Mouse (Mus musculus): ENCODE results near the gene Rgl1. TPM values are rescaled to one million over a fixed set of nuclear protein-coding genes. Genes with fewer than 3 reads are reported as not detected.

Gene Rgl1
- polyA plus RNA-seq, 2 experiments, result 5.4 to 8.6 TPM

- ATAC-seq (ENCODE audit: insufficient read depth) (no peak), DNase-seq (ENCODE audit: low read depth in 3 of 3, low spot score in 3 of 3) (no peak)
- Histone ChIP-seq H3K4me1 (replicated peaks; ENCODE audit: control insufficient read depth in 2 of 2, insufficient read depth in 2 of 2, low read length in 1 of 2) (no peaks in the 10 kb centered on the region), H3K9me3 (ENCODE audit: control insufficient read depth, low read length) (no peaks in the 10 kb centered on the region), H3K36me3 (replicated peaks; ENCODE audit: control insufficient read depth, insufficient read depth, low read depth) (no peaks in the 10 kb centered on the region), H3K27ac (no peak overlapping the region), H3K9ac (replicated peaks) (no peak overlapping the region), H3K4me3 (ENCODE audit: insufficient read depth in 1 of 2, low read depth in 2 of 2, low read length in 2 of 2) (no peak overlapping the region), H3K27me3 (ENCODE audit: control insufficient read depth, insufficient read depth, low read length) (no peaks in the 10 kb centered on the region), H3K4me2 (ENCODE audit: low read depth) (no peak overlapping the region)
- WGBS (ENCODE audit: insufficient replicate concordance), result 69% methylated on average over 11 of the region's 11 CpGs
- TF ChIP-seq CTCF (IDR thresholded peaks at IDR 0.05; ENCODE audit: low read depth) (no peak), EP300 (IDR thresholded peaks at IDR 0.05; ENCODE audit: low read depth) (no peak)
Observed at GRCm38 (mm10) chr1:152640195-152640981, 125.8 kb downstream of the Rgl1 start.

GRCm38 (mm10) chr1:152639344-152639743, 126.8 kb downstream of the Rgl1 start:
- H3K36me3 ChIP-seq (replicated peaks; ENCODE audit: control insufficient read depth, insufficient read depth, low read depth), result no peaks in the 10 kb centered on the region
- DNase-seq (ENCODE audit: low read depth in 3 of 3, low spot score in 3 of 3) (no peak), ATAC-seq (ENCODE audit: insufficient read depth) (no peak)
- H3K9me3 ChIP-seq (ENCODE audit: control insufficient read depth, low read length), result no peaks in the 10 kb centered on the region
- H3K27me3 ChIP-seq (ENCODE audit: control insufficient read depth, insufficient read depth, low read length), result no peaks in the 10 kb centered on the region
- H3K9ac ChIP-seq (replicated peaks), result no peak overlapping the region
- no peak overlapping the region for H3K4me3 ChIP-seq (ENCODE audit: insufficient read depth in 1 of 2, low read depth in 2 of 2, low read length in 2 of 2)
- 64% methylated on average over 7 of the region's 7 CpGs for WGBS (ENCODE audit: insufficient replicate concordance)
- TF ChIP-seq EP300 (IDR thresholded peaks at IDR 0.05; ENCODE audit: low read depth) (no peak), CTCF (IDR thresholded peaks at IDR 0.05; ENCODE audit: low read depth) (no peak)
- H3K27ac ChIP-seq, result no peak overlapping the region
- no peaks in the 10 kb centered on the region for H3K4me1 ChIP-seq (replicated peaks; ENCODE audit: control insufficient read depth in 2 of 2, insufficient read depth in 2 of 2, low read length in 1 of 2)
- no peak overlapping the region for H3K4me2 ChIP-seq (ENCODE audit: low read depth)

- no peak overlapping the region for H3K4me2 ChIP-seq (ENCODE audit: low read depth)
- 57% methylated on average over 5 of the region's 5 CpGs for WGBS (ENCODE audit: insufficient replicate concordance)
- no peak for TF ChIP-seq EP300 (IDR thresholded peaks at IDR 0.05; ENCODE audit: low read depth)
- no peak for TF ChIP-seq CTCF (IDR thresholded peaks at IDR 0.05; ENCODE audit: low read depth)
- no peaks in the 10 kb centered on the region for H3K9me3 ChIP-seq (ENCODE audit: control insufficient read depth, low read length)
- no peaks in the 10 kb centered on the region for H3K4me1 ChIP-seq (replicated peaks; ENCODE audit: control insufficient read depth in 2 of 2, insufficient read depth in 2 of 2, low read length in 1 of 2)
- no peak overlapping the region for H3K27ac ChIP-seq
- H3K27me3 ChIP-seq (ENCODE audit: control insufficient read depth, insufficient read depth, low read length), result no peaks in the 10 kb centered on the region
- H3K9ac ChIP-seq (replicated peaks), result no peak overlapping the region
- H3K4me3 ChIP-seq (ENCODE audit: insufficient read depth in 1 of 2, low read depth in 2 of 2, low read length in 2 of 2), result no peak overlapping the region
- no peaks in the 10 kb centered on the region for H3K36me3 ChIP-seq (replicated peaks; ENCODE audit: control insufficient read depth, insufficient read depth, low read depth)
- no peak for DNase-seq (ENCODE audit: low read depth in 3 of 3, low spot score in 3 of 3)
- ATAC-seq (ENCODE audit: insufficient read depth), result no peak
Observed at GRCm38 (mm10) chr1:152634638-152635037, 131.5 kb downstream of the Rgl1 start.

- Histone ChIP-seq H3K4me1 (replicated peaks; ENCODE audit: control insufficient read depth in 2 of 2, insufficient read depth in 2 of 2, low read length in 1 of 2) (no peaks in the 10 kb centered on the region), H3K9me3 (ENCODE audit: control insufficient read depth, low read length) (no peaks in the 10 kb centered on the region), H3K27me3 (ENCODE audit: control insufficient read depth, insufficient read depth, low read length) (peaks cover 19% of the 10 kb centered on the region), H3K4me3 (ENCODE audit: insufficient read depth in 1 of 2, low read depth in 2 of 2, low read length in 2 of 2) (no peak overlapping the region), H3K4me2 (ENCODE audit: low read depth) (no peak overlapping the region), H3K27ac (no peak overlapping the region), H3K9ac (replicated peaks) (no peak overlapping the region), H3K36me3 (replicated peaks; ENCODE audit: control insufficient read depth, insufficient read depth, low read depth) (no peaks in the 10 kb centered on the region)
- no peak for DNase-seq (ENCODE audit: low read depth in 3 of 3, low spot score in 3 of 3)
- WGBS (ENCODE audit: insufficient replicate concordance), result 67% methylated on average over 3 of the region's 3 CpGs
- no peak for ATAC-seq (ENCODE audit: insufficient read depth)
- no peak for TF ChIP-seq CTCF (IDR thresholded peaks at IDR 0.05; ENCODE audit: low read depth)
- no peak for TF ChIP-seq EP300 (IDR thresholded peaks at IDR 0.05; ENCODE audit: low read depth)
Observed at GRCm38 (mm10) chr1:152629780-152630179, 136.4 kb downstream of the Rgl1 start.

- Histone ChIP-seq H3K9me3 (ENCODE audit: control insufficient read depth, low read length) (no peaks in the 10 kb centered on the region), H3K27me3 (ENCODE audit: control insufficient read depth, insufficient read depth, low read length) (peaks cover 41% of the 10 kb centered on the region), H3K27ac (no peak overlapping the region), H3K9ac (replicated peaks) (no peak overlapping the region), H3K4me1 (replicated peaks; ENCODE audit: control insufficient read depth in 2 of 2, insufficient read depth in 2 of 2, low read length in 1 of 2) (peaks cover 0 to 2% of the 10 kb centered on the region in 2 experiments; a peak in 1 of 4 replicates), H3K4me3 (ENCODE audit: insufficient read depth in 1 of 2, low read depth in 2 of 2, low read length in 2 of 2) (no peak overlapping the region), H3K4me2 (ENCODE audit: low read depth) (no peak overlapping the region; the same call in 1 of the 2 replicates), H3K36me3 (replicated peaks; ENCODE audit: control insufficient read depth, insufficient read depth, low read depth) (no peaks in the 10 kb centered on the region)
- DNase-seq (ENCODE audit: low read depth in 3 of 3, low spot score in 3 of 3) (no peak), ATAC-seq (ENCODE audit: insufficient read depth) (no peak)
- TF ChIP-seq EP300 (IDR thresholded peaks at IDR 0.05; ENCODE audit: low read depth) (no peak), CTCF (IDR thresholded peaks at IDR 0.05; ENCODE audit: low read depth) (no peak)
Observed at GRCm38 (mm10) chr1:152625651-152626050, 140.5 kb downstream of the Rgl1 start.
